Mouse (Mus musculus): ENCODE measurements around the gene Rtn4rl1. TPM values are rescaled to one million over a fixed set of nuclear protein-coding genes. Genes with fewer than 3 reads are reported as not detected.

Rtn4rl1 gene
- polyA plus RNA-seq, 1 experiment, result 0.96 TPM

DNA sequence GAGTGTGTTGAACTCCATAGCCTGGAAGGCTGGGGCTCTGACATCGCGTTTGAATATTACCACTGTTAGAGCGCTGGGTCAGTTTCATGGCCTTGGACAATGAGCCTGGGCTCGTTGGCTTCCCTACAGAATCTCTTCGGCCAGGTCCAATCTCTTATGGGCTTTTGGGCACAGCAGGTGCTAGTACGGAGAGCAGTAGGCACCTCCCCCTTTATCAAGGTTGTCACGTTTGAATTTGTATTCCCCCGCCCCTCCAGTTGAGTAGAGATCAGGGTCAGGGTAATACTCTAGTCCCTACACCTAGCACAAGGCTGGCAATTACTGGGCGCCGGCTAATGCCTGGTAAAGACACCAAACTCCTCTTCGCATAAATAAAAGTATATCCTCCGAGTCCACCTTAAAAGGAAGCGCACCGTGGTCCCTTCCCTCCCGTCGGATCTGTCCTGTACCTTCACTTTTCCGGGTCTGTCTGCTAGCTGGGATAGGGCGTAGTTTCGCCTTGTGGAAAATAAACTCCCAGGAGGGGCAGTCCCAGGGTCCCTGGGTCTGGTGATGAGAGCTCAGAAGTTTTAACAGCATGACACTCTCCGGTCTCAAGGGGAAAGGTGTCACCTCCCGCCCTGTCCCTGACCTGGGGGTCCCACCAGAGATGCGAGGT lies 3.7 kb upstream of the Rtn4rl1 start:
- peak overlapping the region; percentile 66 for H3K9ac ChIP-seq (ENCODE audit: low read depth, poor library complexity, severe bottlenecking)
- H3K4me3 ChIP-seq (ENCODE audit: low read depth, low read length), result peak overlapping the region; percentile 99

GRCm38 (mm10) chr11:75190371-75190724 lies 3.2 kb upstream of the Rtn4rl1 start:
- Histone ChIP-seq H3K27me3 (ENCODE audit: control insufficient read depth, insufficient read depth, low read length, poor library complexity, severe bottlenecking) (peaks cover 7% of the 10 kb centered on the region; the same call in 1 of the 2 replicates), H3K4me1 (ENCODE audit: control insufficient read depth, insufficient read depth, low read length) (no peaks in the 10 kb centered on the region), H3K9me3 (replicated peaks; ENCODE audit: control insufficient read depth, insufficient read depth, low read length, poor library complexity, severe bottlenecking) (no peaks in the 10 kb centered on the region), H3K4me3 (ENCODE audit: low read depth, low read length) (peak overlapping the region; percentile 99), H3K27ac (ENCODE audit: insufficient read depth, low read length) (no peak overlapping the region), H3K9ac (ENCODE audit: low read depth, poor library complexity, severe bottlenecking) (peak overlapping the region; percentile 66), H3K36me3 (ENCODE audit: control insufficient read depth, insufficient read depth, low read length, poor library complexity, severe bottlenecking) (no peaks in the 10 kb centered on the region)
- TF ChIP-seq POLR2A (IDR thresholded peaks at IDR 0.05; ENCODE audit: insufficient read depth, low read length) (peak; percentile 15), CTCF (IDR thresholded peaks at IDR 0.05; ENCODE audit: low read depth, low read length) (peak; percentile 9), EP300 (IDR thresholded peaks at IDR 0.05; ENCODE audit: insufficient read depth, low read depth, low read length) (peak; percentile 69)

More for the DNA sequence above, 3.7 kb upstream of the Rtn4rl1 start:
- Histone ChIP-seq H3K36me3 (ENCODE audit: control insufficient read depth, insufficient read depth, low read length, poor library complexity, severe bottlenecking) (no peaks in the 10 kb centered on the region), H3K27ac (ENCODE audit: insufficient read depth, low read length) (no peak overlapping the region), H3K4me1 (ENCODE audit: control insufficient read depth, insufficient read depth, low read length) (no peaks in the 10 kb centered on the region), H3K27me3 (ENCODE audit: control insufficient read depth, insufficient read depth, low read length, poor library complexity, severe bottlenecking) (peaks cover 7% of the 10 kb centered on the region; the same call in 1 of the 2 replicates), H3K9me3 (replicated peaks; ENCODE audit: control insufficient read depth, insufficient read depth, low read length, poor library complexity, severe bottlenecking) (no peaks in the 10 kb centered on the region)
- no peak for TF ChIP-seq EP300 (IDR thresholded peaks at IDR 0.05; ENCODE audit: insufficient read depth, low read depth, low read length)
- TF ChIP-seq POLR2A (IDR thresholded peaks at IDR 0.05; ENCODE audit: insufficient read depth, low read length), result no peak
- no peak for TF ChIP-seq CTCF (IDR thresholded peaks at IDR 0.05; ENCODE audit: low read depth, low read length)

- no peak within 1 kb of the TSS for H3K27ac ChIP-seq (ENCODE audit: insufficient read depth, low read length)
- H3K9ac ChIP-seq (ENCODE audit: low read depth, poor library complexity, severe bottlenecking), result peak within 1 kb of the TSS; percentile 66
- H3K36me3 ChIP-seq (ENCODE audit: control insufficient read depth, insufficient read depth, low read length, poor library complexity, severe bottlenecking), result no peaks in the 10 kb centered on the region
- peak within 1 kb of the TSS; percentile 99 for H3K4me3 ChIP-seq (ENCODE audit: low read depth, low read length)
- peaks cover 7% of the 10 kb centered on the region; the same call in 1 of the 2 replicates for H3K27me3 ChIP-seq (ENCODE audit: control insufficient read depth, insufficient read depth, low read length, poor library complexity, severe bottlenecking)
- TF ChIP-seq EP300 (IDR thresholded peaks at IDR 0.05; ENCODE audit: insufficient read depth, low read depth, low read length) (no peak), CTCF (IDR thresholded peaks at IDR 0.05; ENCODE audit: low read depth, low read length) (no peak), POLR2A (IDR thresholded peaks at IDR 0.05; ENCODE audit: insufficient read depth, low read length) (no peak)
- H3K9me3 ChIP-seq (replicated peaks; ENCODE audit: control insufficient read depth, insufficient read depth, low read length, poor library complexity, severe bottlenecking), result no peaks in the 10 kb centered on the region
- H3K4me1 ChIP-seq (ENCODE audit: control insufficient read depth, insufficient read depth, low read length), result no peaks in the 10 kb centered on the region
Observed at GRCm38 (mm10) chr11:75190905-75191441, 2.6 kb upstream of the Rtn4rl1 start, which contains the start of gene Dph1. Dph1 (minus strand) TSS chr11:75191241.

- no peaks in the 10 kb centered on the region for H3K4me1 ChIP-seq (ENCODE audit: control insufficient read depth, insufficient read depth, low read length)
- peaks cover 7% of the 10 kb centered on the region; the same call in 1 of the 2 replicates for H3K27me3 ChIP-seq (ENCODE audit: control insufficient read depth, insufficient read depth, low read length, poor library complexity, severe bottlenecking)
- no peak overlapping the region for H3K4me3 ChIP-seq (ENCODE audit: low read depth, low read length)
- no peaks in the 10 kb centered on the region for H3K36me3 ChIP-seq (ENCODE audit: control insufficient read depth, insufficient read depth, low read length, poor library complexity, severe bottlenecking)
- no peaks in the 10 kb centered on the region for H3K9me3 ChIP-seq (replicated peaks; ENCODE audit: control insufficient read depth, insufficient read depth, low read length, poor library complexity, severe bottlenecking)
- no peak overlapping the region for H3K9ac ChIP-seq (ENCODE audit: low read depth, poor library complexity, severe bottlenecking)
- H3K27ac ChIP-seq (ENCODE audit: insufficient read depth, low read length), result no peak overlapping the region
- TF ChIP-seq EP300 (IDR thresholded peaks at IDR 0.05; ENCODE audit: insufficient read depth, low read depth, low read length) (no peak), CTCF (IDR thresholded peaks at IDR 0.05; ENCODE audit: low read depth, low read length) (no peak), POLR2A (IDR thresholded peaks at IDR 0.05; ENCODE audit: insufficient read depth, low read length) (no peak)
Observed at GRCm38 (mm10) chr11:75191841-75192240, 1.7 kb upstream of the Rtn4rl1 start.

GRCm38 (mm10) chr11:75192336-75193214 lies 1.0 kb upstream of the Rtn4rl1 start:
- Histone ChIP-seq H3K27me3 (ENCODE audit: control insufficient read depth, insufficient read depth, low read length, poor library complexity, severe bottlenecking) (peaks cover 7% of the 10 kb centered on the region; the same call in 1 of the 2 replicates), H3K9ac (ENCODE audit: low read depth, poor library complexity, severe bottlenecking) (peak overlapping the region; percentile 81), H3K9me3 (replicated peaks; ENCODE audit: control insufficient read depth, insufficient read depth, low read length, poor library complexity, severe bottlenecking) (no peaks in the 10 kb centered on the region), H3K36me3 (ENCODE audit: control insufficient read depth, insufficient read depth, low read length, poor library complexity, severe bottlenecking) (no peaks in the 10 kb centered on the region), H3K27ac (ENCODE audit: insufficient read depth, low read length) (no peak overlapping the region), H3K4me1 (ENCODE audit: control insufficient read depth, insufficient read depth, low read length) (no peaks in the 10 kb centered on the region), H3K4me3 (ENCODE audit: low read depth, low read length) (peak overlapping the region; percentile 70)
- peak; percentile 71 for TF ChIP-seq CTCF (IDR thresholded peaks at IDR 0.05; ENCODE audit: low read depth, low read length)
- TF ChIP-seq POLR2A (IDR thresholded peaks at IDR 0.05; ENCODE audit: insufficient read depth, low read length), result no peak
